Mouse (Mus musculus): Measurements from ENCODE around the gene Ehd2. TPM values are rescaled to one million over a fixed set of nuclear protein-coding genes. Genes with fewer than 3 reads are reported as not detected.

Ehd2 gene
- polyA plus RNA-seq, 1 experiment, result 3.0 TPM

- TF ChIP-seq POLR2A (IDR thresholded peaks at IDR 0.05; ENCODE audit: control insufficient read depth, low read depth, low read length) (no peak), CTCF (IDR thresholded peaks at IDR 0.05; ENCODE audit: control insufficient read depth, insufficient read depth, insufficient replicate concordance, low read depth, low read length) (no peak)
- Histone ChIP-seq H3K27me3 (ENCODE audit: control insufficient read depth, insufficient read depth, low read length) (no peaks in the 10 kb centered on the region), H3K27ac (ENCODE audit: control insufficient read depth, insufficient read depth, low read depth, low read length) (no peak overlapping the region), H3K4me1 (ENCODE audit: control insufficient read depth, insufficient read depth, low read length) (no peaks in the 10 kb centered on the region; the same call in none of the 2 replicates), H3K4me3 (ENCODE audit: control insufficient read depth, low read depth, low read length) (no peak overlapping the region), H3K36me3 (ENCODE audit: control insufficient read depth, insufficient read depth, low read length) (no peaks in the 10 kb centered on the region)
Observed at GRCm38 (mm10) chr7:16009636-16010035, 42.3 kb upstream of the Ehd2 start.

GRCm38 (mm10) chr7:16005020-16005419 is 37.7 kb upstream of the Ehd2 start:
- TF ChIP-seq CTCF (IDR thresholded peaks at IDR 0.05; ENCODE audit: control insufficient read depth, insufficient read depth, insufficient replicate concordance, low read depth, low read length) (no peak), POLR2A (IDR thresholded peaks at IDR 0.05; ENCODE audit: control insufficient read depth, low read depth, low read length) (no peak)
- Histone ChIP-seq H3K4me1 (ENCODE audit: control insufficient read depth, insufficient read depth, low read length) (no peaks in the 10 kb centered on the region), H3K4me3 (ENCODE audit: control insufficient read depth, low read depth, low read length) (peak overlapping the region; percentile 21; the same call in 1 of the 2 replicates), H3K36me3 (ENCODE audit: control insufficient read depth, insufficient read depth, low read length) (no peaks in the 10 kb centered on the region), H3K27ac (ENCODE audit: control insufficient read depth, insufficient read depth, low read depth, low read length) (no peak overlapping the region), H3K27me3 (ENCODE audit: control insufficient read depth, insufficient read depth, low read length) (no peaks in the 10 kb centered on the region)

- H3K4me1 ChIP-seq (ENCODE audit: control insufficient read depth, insufficient read depth, low read length), result no peaks in the 10 kb centered on the region
- no peak for TF ChIP-seq CTCF (IDR thresholded peaks at IDR 0.05; ENCODE audit: control insufficient read depth, insufficient read depth, insufficient replicate concordance, low read depth, low read length)
- no peak for TF ChIP-seq POLR2A (IDR thresholded peaks at IDR 0.05; ENCODE audit: control insufficient read depth, low read depth, low read length)
- no peaks in the 10 kb centered on the region for H3K27me3 ChIP-seq (ENCODE audit: control insufficient read depth, insufficient read depth, low read length)
- no peak overlapping the region for H3K4me3 ChIP-seq (ENCODE audit: control insufficient read depth, low read depth, low read length)
- H3K27ac ChIP-seq (ENCODE audit: control insufficient read depth, insufficient read depth, low read depth, low read length), result no peak overlapping the region
- H3K36me3 ChIP-seq (ENCODE audit: control insufficient read depth, insufficient read depth, low read length), result no peaks in the 10 kb centered on the region
Observed at GRCm38 (mm10) chr7:16004177-16004856, 37.0 kb upstream of the Ehd2 start.

- Histone ChIP-seq H3K4me3 (ENCODE audit: control insufficient read depth, low read depth, low read length) (no peak overlapping the region), H3K27ac (ENCODE audit: control insufficient read depth, insufficient read depth, low read depth, low read length) (no peak overlapping the region), H3K27me3 (ENCODE audit: control insufficient read depth, insufficient read depth, low read length) (no peaks in the 10 kb centered on the region), H3K36me3 (ENCODE audit: control insufficient read depth, insufficient read depth, low read length) (no peaks in the 10 kb centered on the region), H3K4me1 (ENCODE audit: control insufficient read depth, insufficient read depth, low read length) (no peaks in the 10 kb centered on the region)
- no peak for TF ChIP-seq POLR2A (IDR thresholded peaks at IDR 0.05; ENCODE audit: control insufficient read depth, low read depth, low read length)
- TF ChIP-seq CTCF (IDR thresholded peaks at IDR 0.05; ENCODE audit: control insufficient read depth, insufficient read depth, insufficient replicate concordance, low read depth, low read length), result no peak
Observed at GRCm38 (mm10) chr7:16003032-16003431, 35.7 kb upstream of the Ehd2 start.

DNA sequence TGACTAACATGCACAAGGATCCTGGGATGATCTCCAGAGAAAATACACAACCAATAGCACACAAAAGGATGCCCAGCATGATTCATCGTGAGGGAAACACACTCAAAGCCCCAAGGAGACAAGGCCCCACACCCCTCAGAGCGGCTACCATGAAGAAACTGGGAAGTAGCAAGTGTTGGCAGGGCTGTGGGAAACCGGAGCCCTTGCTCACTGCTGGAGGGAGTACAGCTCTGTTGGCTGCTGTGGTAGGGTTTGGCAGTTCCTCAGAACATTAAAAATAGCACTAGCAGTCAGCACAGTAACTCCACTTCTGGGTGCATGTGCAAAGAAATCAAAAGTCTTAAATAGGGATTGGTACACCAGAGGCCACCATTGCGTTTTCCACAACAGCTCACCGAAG is 34.8 kb upstream of the Ehd2 start:
- H3K36me3 ChIP-seq (ENCODE audit: control insufficient read depth, insufficient read depth, low read length), result no peaks in the 10 kb centered on the region
- TF ChIP-seq POLR2A (IDR thresholded peaks at IDR 0.05; ENCODE audit: control insufficient read depth, low read depth, low read length) (no peak), CTCF (IDR thresholded peaks at IDR 0.05; ENCODE audit: control insufficient read depth, insufficient read depth, insufficient replicate concordance, low read depth, low read length) (no peak)
- H3K27ac ChIP-seq (ENCODE audit: control insufficient read depth, insufficient read depth, low read depth, low read length), result no peak overlapping the region
- H3K4me1 ChIP-seq (ENCODE audit: control insufficient read depth, insufficient read depth, low read length), result peaks cover 4% of the 10 kb centered on the region
- no peaks in the 10 kb centered on the region for H3K27me3 ChIP-seq (ENCODE audit: control insufficient read depth, insufficient read depth, low read length)
- H3K4me3 ChIP-seq (ENCODE audit: control insufficient read depth, low read depth, low read length), result no peak overlapping the region

GRCm38 (mm10) chr7:16001691-16002090 is 34.3 kb upstream of the Ehd2 start:
- no peaks in the 10 kb centered on the region for H3K36me3 ChIP-seq (ENCODE audit: control insufficient read depth, insufficient read depth, low read length)
- no peaks in the 10 kb centered on the region for H3K27me3 ChIP-seq (ENCODE audit: control insufficient read depth, insufficient read depth, low read length)
- H3K4me3 ChIP-seq (ENCODE audit: control insufficient read depth, low read depth, low read length), result no peak overlapping the region
- H3K27ac ChIP-seq (ENCODE audit: control insufficient read depth, insufficient read depth, low read depth, low read length), result no peak overlapping the region
- no peak for TF ChIP-seq POLR2A (IDR thresholded peaks at IDR 0.05; ENCODE audit: control insufficient read depth, low read depth, low read length)
- no peak for TF ChIP-seq CTCF (IDR thresholded peaks at IDR 0.05; ENCODE audit: control insufficient read depth, insufficient read depth, insufficient replicate concordance, low read depth, low read length)
- H3K4me1 ChIP-seq (ENCODE audit: control insufficient read depth, insufficient read depth, low read length), result peaks cover 4% of the 10 kb centered on the region

DNA sequence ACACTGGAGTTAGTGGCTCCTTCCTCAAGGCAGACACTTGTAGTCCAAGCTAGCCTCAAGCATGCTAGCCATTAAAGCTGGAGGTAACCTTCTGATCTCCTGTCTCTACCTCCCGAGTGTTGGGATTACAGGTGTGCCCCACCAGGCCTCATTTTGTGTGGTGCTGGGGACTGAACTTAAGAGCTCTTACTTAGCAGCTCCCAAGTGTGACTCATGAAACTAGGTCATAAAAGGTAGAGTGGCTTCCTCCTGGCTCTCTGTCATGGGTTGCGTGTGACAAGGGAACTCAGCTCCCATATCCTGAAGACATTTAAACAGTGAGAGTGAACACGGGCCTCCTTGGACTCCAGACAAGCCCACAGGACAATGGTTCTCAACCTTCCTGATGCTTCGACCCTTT is 26.4 kb upstream of the Ehd2 start:
- Histone ChIP-seq H3K4me1 (ENCODE audit: control insufficient read depth, insufficient read depth, low read length) (peaks cover 4% of the 10 kb centered on the region), H3K4me3 (ENCODE audit: control insufficient read depth, low read depth, low read length) (no peak overlapping the region), H3K27me3 (ENCODE audit: control insufficient read depth, insufficient read depth, low read length) (no peaks in the 10 kb centered on the region), H3K27ac (ENCODE audit: control insufficient read depth, insufficient read depth, low read depth, low read length) (no peak overlapping the region), H3K36me3 (ENCODE audit: control insufficient read depth, insufficient read depth, low read length) (no peaks in the 10 kb centered on the region)
- TF ChIP-seq CTCF (IDR thresholded peaks at IDR 0.05; ENCODE audit: control insufficient read depth, insufficient read depth, insufficient replicate concordance, low read depth, low read length), result no peak
- TF ChIP-seq POLR2A (IDR thresholded peaks at IDR 0.05; ENCODE audit: control insufficient read depth, low read depth, low read length), result no peak

Data from testis, adult 2 months (tissue).